Mouse (Mus musculus) stomach, postnatal 0 days (tissue): ENCODE data around the gene Sap25.
A peak's percentile ranks its signal among the peaks of the same experiment; 100 is the strongest.

ENCODE experiments used
- CTCF ChIP-seq: IDR thresholded peaks from 2 replicates; pipeline ENCODE4 v1.5.1; 2016; ENCODE audit warnings: antibody characterized with exemption, low read depth, mild to moderate bottlenecking, moderate library complexity
- EP300 ChIP-seq: optimal IDR thresholded peaks from 2 replicates; pipeline ENCODE3; 2016; ENCODE audit warnings: antibody characterized with exemption

DNA sequence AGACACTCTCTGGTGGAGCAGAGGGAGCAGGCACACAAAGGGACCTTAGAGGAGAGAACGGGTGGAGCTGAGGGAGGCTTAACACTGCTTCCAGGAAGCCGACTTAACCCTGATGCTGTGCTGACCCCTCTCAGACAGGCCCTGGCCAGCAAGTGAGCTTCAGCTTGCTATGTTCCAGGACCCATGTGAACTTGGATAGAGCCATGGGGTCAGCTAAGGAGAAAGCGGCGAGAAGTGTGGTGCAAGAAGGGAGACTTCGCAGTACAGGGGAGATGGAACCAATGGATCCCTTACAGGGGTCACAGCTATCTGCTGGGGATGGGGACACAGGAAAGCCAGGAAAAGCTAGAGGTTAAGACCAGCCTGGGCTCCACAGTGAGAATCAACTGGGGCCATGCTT, 28.1 kb upstream of the Sap25 start:
- TF ChIP-seq CTCF (0 out of 2 replicates have a peak, but pooled peaks have one; percentile 1), EP300 (no peak)
